Mouse (Mus musculus) MEL (cell line): Measurements from ENCODE around the gene Dennd1b. TPM values are rescaled to one million over a fixed set of nuclear protein-coding genes. Genes with fewer than 3 reads are reported as not detected.
A peak's percentile ranks its signal among the peaks of the same experiment; 100 is the strongest.

Experiments used
- DNase-seq: peaks from one replicate; pipeline ENCODE4 v3.0.0; 2011; ENCODE audit warnings: low read depth, low spot score
- H3K27ac ChIP-seq: 2 replicates; pipeline ENCODE4 v1.5.1; 2012; ENCODE audit warnings: low read depth, mild to moderate bottlenecking, control low read depth, low read length, moderate library complexity; ENCODE audit not compliant: control insufficient read depth
- H3K27me3 ChIP-seq, 2 experiments: fragments of 150-350 bp in 1 of 2; sonication (generic) in 1 of 2; 2 replicates each; pipeline ENCODE4 v1.6.1; 2012; ENCODE audit warnings: low read length in 2 of 2, mild to moderate bottlenecking in 2 of 2, improper control_type of control experiment in 1 of 2, moderate library complexity in 1 of 2; ENCODE audit not compliant: insufficient read depth in 2 of 2, control insufficient read depth in 1 of 2
- H3K36me3 ChIP-seq, 2 experiments: 2 replicates each; pipeline ENCODE4 v1.6.1; 2012 to 2014; ENCODE audit warnings: low read length in 2 of 2, improper control_type of control experiment in 1 of 2, inconsistent platforms in 1 of 2, mild to moderate bottlenecking in 1 of 2; ENCODE audit not compliant: insufficient read depth in 2 of 2, control insufficient read depth in 1 of 2
- H3K4me1 ChIP-seq, 2 experiments: fragments of 150-350 bp in 1 of 2; sonication (generic) in 1 of 2; 2 replicates each; pipeline ENCODE4 v1.6.1; 2012; ENCODE audit warnings: low read length in 2 of 2, improper control_type of control experiment in 1 of 2, mild to moderate bottlenecking in 1 of 2; ENCODE audit not compliant: insufficient read depth in 2 of 2, control insufficient read depth in 1 of 2
- H3K4me3 ChIP-seq, 2 experiments: fragments of 150-350 bp in 1 of 2; sonication (generic) in 1 of 2; 2 replicates each; pipeline ENCODE4 v1.5.1; 2012; ENCODE audit warnings: low read depth in 2 of 2, low read length in 2 of 2, mild to moderate bottlenecking in 2 of 2, moderate library complexity in 2 of 2, control low read depth in 1 of 2, improper control_type of control experiment in 1 of 2; ENCODE audit not compliant: control insufficient read depth in 1 of 2, insufficient read depth in 1 of 2
- H3K79me2 ChIP-seq: 2 replicates; pipeline ENCODE4 v1.6.1; 2012; ENCODE audit warnings: mild to moderate bottlenecking, low read length, moderate library complexity; ENCODE audit not compliant: control insufficient read depth, poor library complexity, insufficient read depth
- H3K9ac ChIP-seq: 2 replicates; pipeline ENCODE4 v1.6.1; 2012; ENCODE audit warnings: low read depth, mild to moderate bottlenecking, control low read depth, low read length, moderate library complexity; ENCODE audit not compliant: control insufficient read depth, poor library complexity, severe bottlenecking
- H3K9me3 ChIP-seq: fragments of 150-350 bp; sonication (generic); replicated peaks from 2 replicates; pipeline ENCODE4 v1.6.1; 2012; ENCODE audit warnings: mild to moderate bottlenecking, low read length, improper control_type of control experiment, moderate library complexity; ENCODE audit not compliant: insufficient read depth
- CHD1 ChIP-seq: IDR thresholded peaks from 2 replicates; pipeline ENCODE4 v1.6.1; 2012; ENCODE audit warnings: low read depth, mild to moderate bottlenecking, inconsistent platforms, low read length, improper control_type of control experiment
- CTCF ChIP-seq, 3 experiments: IDR thresholded peaks in 2 of 3; conservative IDR thresholded peaks in 1 of 3; 2 replicates each; pipeline ENCODE4 v1.5.1; 2011 to 2012; ENCODE audit warnings: low read length in 3 of 3, low read depth in 2 of 3, mild to moderate bottlenecking in 2 of 3, improper control_type of control experiment in 1 of 3, inconsistent platforms in 1 of 3, mixed read lengths in 1 of 3, moderate library complexity in 1 of 3; ENCODE audit not compliant: control insufficient read depth in 1 of 3, insufficient read depth in 1 of 3, poor library complexity in 1 of 3, severe bottlenecking in 1 of 3
- E2F4 ChIP-seq: IDR thresholded peaks from 2 replicates; pipeline ENCODE4 v1.6.1; 2011; ENCODE audit warnings: low read depth, low read length, improper control_type of control experiment, borderline replicate concordance
- EP300 ChIP-seq, 2 experiments: IDR thresholded peaks; 2 replicates each; pipeline ENCODE4 v1.6.1; 2011; ENCODE audit warnings: improper control_type of control experiment in 2 of 2, low read length in 2 of 2, low read depth in 1 of 2, mild to moderate bottlenecking in 1 of 2
- ETS1 ChIP-seq: IDR thresholded peaks from 2 replicates; pipeline ENCODE4 v1.6.1; 2012; ENCODE audit warnings: low read depth, mild to moderate bottlenecking, inconsistent platforms, low read length, improper control_type of control experiment, moderate library complexity
- GATA1 ChIP-seq: IDR thresholded peaks from 2 replicates; pipeline ENCODE4 v1.6.1; 2011; ENCODE audit warnings: low read depth, low read length, improper control_type of control experiment
- HCFC1 ChIP-seq: IDR thresholded peaks from 2 replicates; pipeline ENCODE4 v1.6.1; 2012; ENCODE audit warnings: low read depth, mild to moderate bottlenecking, inconsistent platforms, low read length, improper control_type of control experiment, moderate library complexity
- MAFK ChIP-seq: IDR thresholded peaks from 2 replicates; pipeline ENCODE4 v1.6.1; 2011; ENCODE audit warnings: low read depth, mild to moderate bottlenecking, low read length, improper control_type of control experiment, borderline replicate concordance
- MAZ ChIP-seq: IDR thresholded peaks from 2 replicates; pipeline ENCODE4 v1.6.1; 2012; ENCODE audit warnings: low read depth, mild to moderate bottlenecking, inconsistent platforms, low read length, improper control_type of control experiment
- MEF2A ChIP-seq: IDR thresholded peaks from 2 replicates; pipeline ENCODE4 v1.6.1; 2014; ENCODE audit warnings: low read depth, mild to moderate bottlenecking, inconsistent platforms, low read length, improper control_type of control experiment; ENCODE audit not compliant: poor library complexity, insufficient replicate concordance, severe bottlenecking; ENCODE audit errors: extremely low read depth
- MYB ChIP-seq: IDR thresholded peaks from 2 replicates; pipeline ENCODE4 v1.6.1; 2011; ENCODE audit warnings: mild to moderate bottlenecking, low read depth, low read length, improper control_type of control experiment
- MYC ChIP-seq: IDR thresholded peaks from 2 replicates; pipeline ENCODE4 v1.6.1; 2011; ENCODE audit warnings: low read depth, mild to moderate bottlenecking, low read length, improper control_type of control experiment, moderate library complexity
- NELFE ChIP-seq: IDR thresholded peaks from 2 replicates; pipeline ENCODE4 v1.6.1; 2011; ENCODE audit warnings: low read depth, low read length, improper control_type of control experiment
- POLR2A ChIP-seq, 2 experiments: IDR thresholded peaks; 2 replicates each; pipeline ENCODE4 v1.6.1; 2011 to 2012; ENCODE audit warnings: low read length in 2 of 2, mild to moderate bottlenecking in 2 of 2, control low read depth in 1 of 2, improper control_type of control experiment in 1 of 2, low read depth in 1 of 2, moderate library complexity in 1 of 2; ENCODE audit not compliant: control insufficient read depth in 1 of 2, insufficient read depth in 1 of 2, poor library complexity in 1 of 2
- POLR2AphosphoS2 ChIP-seq: IDR thresholded peaks from 2 replicates; pipeline ENCODE4 v1.6.1; 2011; ENCODE audit warnings: low read length, improper control_type of control experiment
- POLR2AphosphoS5 ChIP-seq: IDR thresholded peaks from 2 replicates; pipeline ENCODE4 v1.6.1; 2012; ENCODE audit warnings: low read depth, borderline replicate concordance, mild to moderate bottlenecking, inconsistent platforms, low read length, moderate library complexity, mixed read lengths
- RAD21 ChIP-seq: IDR thresholded peaks from 2 replicates; pipeline ENCODE4 v1.6.1; 2011; ENCODE audit warnings: mild to moderate bottlenecking, low read depth, low read length, improper control_type of control experiment
- RCOR1 ChIP-seq: IDR thresholded peaks from 2 replicates; pipeline ENCODE4 v1.6.1; 2012; ENCODE audit warnings: low read depth, mild to moderate bottlenecking, inconsistent platforms, low read length, improper control_type of control experiment
- SIN3A ChIP-seq: IDR thresholded peaks from 2 replicates; pipeline ENCODE4 v1.6.1; 2012; ENCODE audit warnings: low read length, improper control_type of control experiment, inconsistent platforms
- SMC3 ChIP-seq: IDR thresholded peaks from 2 replicates; pipeline ENCODE4 v1.6.1; 2011; ENCODE audit warnings: low read depth, low read length, improper control_type of control experiment
- TAL1 ChIP-seq: IDR thresholded peaks from 2 replicates; pipeline ENCODE4 v1.6.1; 2012; ENCODE audit warnings: mild to moderate bottlenecking, inconsistent platforms, low read length, moderate library complexity, mixed read lengths
- TBP ChIP-seq: IDR thresholded peaks from 2 replicates; pipeline ENCODE4 v1.8.0; 2011; ENCODE audit warnings: low read depth, low read length, improper control_type of control experiment
- UBTF ChIP-seq: IDR thresholded peaks from 2 replicates; pipeline ENCODE4 v1.6.1; 2012; ENCODE audit warnings: low read depth, mild to moderate bottlenecking, inconsistent platforms, low read length, improper control_type of control experiment, moderate library complexity, borderline replicate concordance; ENCODE audit not compliant: insufficient read depth
- USF1 ChIP-seq: IDR thresholded peaks from 2 replicates; pipeline ENCODE4 v1.6.1; 2014; ENCODE audit warnings: low read depth, mild to moderate bottlenecking, inconsistent platforms, low read length, improper control_type of control experiment, moderate library complexity
- USF2 ChIP-seq, 2 experiments: IDR thresholded peaks; 2 replicates each; pipeline ENCODE4 v1.6.1; 2011 to 2012; ENCODE audit warnings: improper control_type of control experiment in 2 of 2, low read length in 2 of 2, borderline replicate concordance in 1 of 2, inconsistent platforms in 1 of 2, low read depth in 1 of 2, mild to moderate bottlenecking in 1 of 2; ENCODE audit not compliant: insufficient read depth in 1 of 2
- ZC3H11A ChIP-seq: IDR thresholded peaks from 2 replicates; pipeline ENCODE4 v1.6.1; 2012; ENCODE audit warnings: low read depth, mild to moderate bottlenecking, inconsistent platforms, low read length, improper control_type of control experiment
- ZKSCAN1 ChIP-seq: IDR thresholded peaks from 2 replicates; pipeline ENCODE4 v1.6.1; 2012; ENCODE audit warnings: low read depth, mild to moderate bottlenecking, inconsistent platforms, low read length, improper control_type of control experiment, moderate library complexity
- ZNF384 ChIP-seq: IDR thresholded peaks from 2 replicates; pipeline ENCODE4 v1.6.1; 2012; ENCODE audit warnings: low read depth, mild to moderate bottlenecking, inconsistent platforms, low read length, improper control_type of control experiment
- polyA plus RNA-seq, 2 experiments: library from polyadenylated mRNA; stranded (reverse) in 1 of 2; unstranded in 1 of 2; fragments of >175 nt in 1 of 2; fragments of >200 nt in 1 of 2; gene quantifications; 2 replicates each; pipeline versions ENCODE4 v1.2.1 to v1.2.4; 2012; ENCODE audit warnings: low replicate concordance in 2 of 2, low read depth in 1 of 2; ENCODE audit not compliant: insufficient read length in 2 of 2, insufficient read depth in 1 of 2, missing spikeins in 1 of 2
- total RNA-seq: library from RNA; depleted of rRNA; stranded (reverse); fragments of 300-350 nt; gene quantifications from 2 replicates; pipeline ENCODE4 v1.2.3, GENCODE M21; 2012

The Dennd1b gene
- total and polyA plus RNA-seq, 3 experiments: 3.9 to 4.1 TPM; not detected in 1

DNA sequence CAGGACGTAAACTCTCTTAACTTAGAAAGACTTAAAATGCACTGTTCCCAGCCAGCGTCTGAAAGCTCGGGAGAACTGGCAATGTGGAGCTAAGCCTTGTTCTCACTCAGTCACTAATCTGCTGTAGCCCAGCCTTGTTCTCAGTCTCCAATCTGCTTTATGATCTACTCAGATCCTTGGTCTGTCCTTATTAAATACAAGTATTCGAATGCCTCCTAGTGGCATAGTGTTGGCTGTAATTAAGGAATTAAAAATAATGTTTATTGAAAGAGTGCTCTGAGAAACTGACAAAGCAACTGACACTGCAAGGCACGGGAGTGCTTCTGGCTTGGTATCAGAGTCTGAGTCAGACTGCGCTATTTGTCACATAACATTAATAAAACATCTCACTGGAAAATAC is 116.3 kb downstream of the Dennd1b start:
- Histone ChIP-seq H3K27me3 (no peaks in the 10 kb centered on the region), H3K27ac (peak overlapping the region; percentile 83), H3K79me2 (no peaks in the 10 kb centered on the region), H3K9me3 (no peaks in the 10 kb centered on the region), H3K36me3 (peaks cover 0 to 10% of the 10 kb centered on the region in 2 experiments; a peak in 2 of 4 replicates), H3K4me1 (peaks cover 6 to 13% of the 10 kb centered on the region in 2 experiments), H3K4me3 (peak overlapping the region; percentile 57 to 81), H3K9ac (peak overlapping the region; percentile 54)
- DNase-seq: peak; percentile 87
- TF ChIP-seq ZC3H11A: peak; percentile 84
- no peak for TF ChIP-seq ZNF384
- peak; percentile 7 to 78 (median 17); a peak in 2 of 6 replicates for TF ChIP-seq CTCF (IDR thresholded peaks at IDR 0.05 in 2 of 3, conservative IDR thresholded peaks at IDR 0.05 in 1 of 3; ENCODE audit: control insufficient read depth in 1 of 3, insufficient read depth in 1 of 3, low read depth in 2 of 3, low read length in 3 of 3, poor library complexity in 1 of 3, severe bottlenecking in 1 of 3)
- peak in 1 of 2 experiments; percentile 47; a peak in 2 of 4 replicates for TF ChIP-seq POLR2A (IDR thresholded peaks at IDR 0.05; ENCODE audit: control insufficient read depth in 1 of 2, insufficient read depth in 1 of 2, low read depth in 1 of 2, low read length in 2 of 2, poor library complexity in 1 of 2)
- TF ChIP-seq USF1: no peak
- TF ChIP-seq TBP: peak; percentile 21; the same call in 1 of the 2 replicates
- peak; percentile 93 for TF ChIP-seq RAD21
- no peak for TF ChIP-seq E2F4
- TF ChIP-seq MYB: 0 out of 2 replicates have a peak, but pooled peaks have one; percentile 18
- TF ChIP-seq TAL1: no peak
- TF ChIP-seq POLR2AphosphoS5: no peak
- peak; percentile 36 to 37; a peak in 3 of 4 replicates for TF ChIP-seq EP300 (IDR thresholded peaks at IDR 0.05; ENCODE audit: low read depth in 1 of 2, low read length in 2 of 2)
- no peak for TF ChIP-seq MAZ
- no peak for TF ChIP-seq CHD1
- peak; percentile 23 for TF ChIP-seq SIN3A
- TF ChIP-seq RCOR1: no peak
- no peak for TF ChIP-seq POLR2AphosphoS2
- no peak for TF ChIP-seq MEF2A
- no peak; the same call in 1 of the 2 replicates for TF ChIP-seq HCFC1
- peak; percentile 57 for TF ChIP-seq GATA1
- TF ChIP-seq UBTF: no peak
- TF ChIP-seq SMC3: peak; percentile 85
- peak; percentile 9; the same call in 1 of the 2 replicates for TF ChIP-seq NELFE
- no peak for TF ChIP-seq MYC
- TF ChIP-seq USF2 (IDR thresholded peaks at IDR 0.05; ENCODE audit: borderline replicate concordance in 1 of 2, insufficient read depth in 1 of 2, low read depth in 1 of 2, low read length in 2 of 2): no peak
- TF ChIP-seq MAFK: no peak
- no peak for TF ChIP-seq ZKSCAN1
- peak; percentile 42 for TF ChIP-seq ETS1
